9 mouse cellular contexts compared by ENCODE assay signal in genomic region chr1:89859182-89859581, GRCm38 (mm10).
DNase-seq lines count a peak whose midpoint lies in the region; ATAC-seq and TF ChIP-seq lines count a peak whose summit lies in the region.
"Had no signal": no experiment of that assay in that cellular context is flagged by ENCODE, and none has a peak within 500 bp of the region (broad histone marks: within the 10 kb centered on the region; RNA-seq: fewer than 3 reads in every experiment).

No protein-coding gene starts in this region.

- peak overlapping the region; percentile 41; the same call in 1 of the 2 replicates for H3K27ac ChIP-seq in hindbrain, embryonic 10.5 days
- no peak overlapping the region for H3K27ac ChIP-seq in hindbrain, embryonic 14.5 days
- H3K27ac ChIP-seq in cortical plate, adult 2 months (ENCODE audit: insufficient read depth, low read length) = no peak overlapping the region
- 0 out of 2 replicates have a peak overlapping the region, but pooled peaks have one; percentile 11 for H3K27ac ChIP-seq in neural tube, embryonic 13.5 days (replicated peaks)
- H3K27ac ChIP-seq: heart, embryonic 13.5 days had no signal

- ATAC-seq in hindbrain, embryonic 14.5 days (ENCODE audit: low FRiP score) = no peak
- ATAC-seq in neural tube, embryonic 13.5 days (ENCODE audit: low read depth) = no peak
- ATAC-seq in megakaryocyte, adult 5-6 weeks (ENCODE audit: poor library complexity, severe bottlenecking) = no peak

- peak; percentile 69 for DNase-seq in hindbrain, embryonic 10.5 days (ENCODE audit: low spot score)
- DNase-seq in hindbrain, embryonic 14.5 days (ENCODE audit: low spot score) = no peak
- DNase-seq in urinary bladder, postnatal 14 days (ENCODE audit: low spot score) = peak; percentile 48
- no peak for DNase-seq in urinary bladder, adult 2 months (ENCODE audit: low spot score)
- DNase-seq in kidney, postnatal 14 days = peak; percentile 45

- WGBS in hindbrain, embryonic 10.5 days = 18% methylated on average over 3 of the region's 3 CpGs
- 19% methylated on average over 3 of the region's 3 CpGs for WGBS in hindbrain, embryonic 14.5 days
- WGBS in neural tube, embryonic 13.5 days = 15% methylated on average over 3 of the region's 3 CpGs

- peaks cover 14% of the 10 kb centered on the region for H3K27me3 ChIP-seq in hindbrain, embryonic 10.5 days (ENCODE audit: insufficient read depth, poor library complexity, severe bottlenecking)
- H3K27me3 ChIP-seq in hindbrain, embryonic 14.5 days (ENCODE audit: control insufficient read depth, insufficient read depth, low read length) = no peaks in the 10 kb centered on the region
- H3K27me3 ChIP-seq in neural tube, embryonic 13.5 days = peaks cover 8% of the 10 kb centered on the region; the same call in 1 of the 2 replicates
- H3K27me3 ChIP-seq: heart, embryonic 13.5 days had no signal

- H3K4me1 ChIP-seq in hindbrain, embryonic 10.5 days (replicated peaks) = peaks cover 36% of the 10 kb centered on the region
- peaks cover 11% of the 10 kb centered on the region; the same call in 1 of the 2 replicates for H3K4me1 ChIP-seq in hindbrain, embryonic 14.5 days (replicated peaks; ENCODE audit: control insufficient read depth, insufficient read depth, low read length)
- H3K4me1 ChIP-seq in cortical plate, adult 2 months (ENCODE audit: control insufficient read depth, insufficient read depth, low read length) = no peaks in the 10 kb centered on the region
- peaks cover 43% of the 10 kb centered on the region for H3K4me1 ChIP-seq in neural tube, embryonic 13.5 days (replicated peaks)

- H3K4me3 ChIP-seq in hindbrain, embryonic 10.5 days = no peak overlapping the region
- no peak overlapping the region for H3K4me3 ChIP-seq in hindbrain, embryonic 14.5 days (replicated peaks; ENCODE audit: low read length)
- no peak overlapping the region for H3K4me3 ChIP-seq in cortical plate, adult 2 months (ENCODE audit: insufficient read depth, low read length)
- H3K4me3 ChIP-seq in neural tube, embryonic 13.5 days = no peak overlapping the region
- H3K4me3 ChIP-seq: heart, embryonic 13.5 days had no signal

- TF ChIP-seq POLR2A in cortical plate, adult 2 months (IDR thresholded peaks at IDR 0.05; ENCODE audit: extremely low read depth, insufficient read depth, low read length) = no peak

- H3K9me3 ChIP-seq in hindbrain, embryonic 10.5 days = no peaks in the 10 kb centered on the region
- H3K9me3 ChIP-seq in hindbrain, embryonic 14.5 days (ENCODE audit: control insufficient read depth, low read length) = no peaks in the 10 kb centered on the region
- H3K9me3 ChIP-seq in neural tube, embryonic 13.5 days = no peaks in the 10 kb centered on the region
- H3K9me3 ChIP-seq: heart, embryonic 13.5 days had no signal

- peak; percentile 48; the same call in 1 of the 2 replicates for TF ChIP-seq CTCF in cortical plate, adult 2 months (IDR thresholded peaks at IDR 0.05; ENCODE audit: extremely low read depth, insufficient read depth, low read length)

- no peak overlapping the region for H3K4me2 ChIP-seq in hindbrain, embryonic 14.5 days (replicated peaks)
- H3K4me2 ChIP-seq in neural tube, embryonic 13.5 days = no peak overlapping the region
- H3K4me2 ChIP-seq: heart, embryonic 13.5 days had no signal

- H3K9ac ChIP-seq in hindbrain, embryonic 14.5 days = no peak overlapping the region
- no peak overlapping the region for H3K9ac ChIP-seq in neural tube, embryonic 13.5 days
- H3K9ac ChIP-seq: heart, embryonic 13.5 days had no signal

- no peaks in the 10 kb centered on the region for H3K36me3 ChIP-seq in hindbrain, embryonic 10.5 days
- H3K36me3 ChIP-seq in hindbrain, embryonic 14.5 days (replicated peaks; ENCODE audit: control insufficient read depth, insufficient read depth) = 0 out of 2 replicates have a peak, but pooled peaks cover 8% of the 10 kb centered on the region
- peaks cover 12% of the 10 kb centered on the region for H3K36me3 ChIP-seq in neural tube, embryonic 13.5 days
- H3K36me3 ChIP-seq: heart, embryonic 13.5 days had no signal

Comparison
In these comparisons a context has a peak if more than half of its experiments do, and no peak if none do; other contexts are left out.
1. DNase-seq: peak in hindbrain, embryonic 10.5 days (single experiment), urinary bladder, postnatal 14 days (single experiment) and kidney, postnatal 14 days (single experiment); none in hindbrain, embryonic 14.5 days (single experiment) and urinary bladder, adult 2 months (single experiment).
2. H3K27ac ChIP-seq: peak in hindbrain, embryonic 10.5 days (single experiment) and neural tube, embryonic 13.5 days (single experiment); none in hindbrain, embryonic 14.5 days (single experiment) and cortical plate, adult 2 months (single experiment).